Mouse (Mus musculus) stomach, embryonic 15.5 days (tissue): ENCODE results near the gene Susd4. TPM values are rescaled to one million over a fixed set of nuclear protein-coding genes. Genes with fewer than 3 reads are reported as not detected.

Source experiments
- ATAC-seq: fragments of 200-750 bp; cut with Nextera tagmentation; 2 replicates; pipeline ENCODE4 v1.8.0; 2017; ENCODE audit warnings: low read depth, moderate number of reproducible peaks, moderate TSS enrichment; ENCODE audit not compliant: insufficient read depth, low FRiP score
- H3K27ac ChIP-seq: fragments of 300-500 bp; sonication (generic); 2 replicates; pipeline ENCODE4 v1.5.1; 2015; ENCODE audit warnings: mild to moderate bottlenecking, inconsistent platforms
- H3K27me3 ChIP-seq: fragments of 300-500 bp; sonication (generic); replicated peaks from 2 replicates; pipeline ENCODE4 v1.6.1; 2015; ENCODE audit warnings: inconsistent platforms
- H3K36me3 ChIP-seq: fragments of 300-500 bp; sonication (generic); 2 replicates; pipeline ENCODE4 v1.6.1; 2015; ENCODE audit warnings: inconsistent platforms
- H3K4me1 ChIP-seq: fragments of 300-500 bp; sonication (generic); 2 replicates; pipeline ENCODE4 v1.6.1; 2015; ENCODE audit warnings: inconsistent platforms
- H3K4me2 ChIP-seq: fragments of 300-500 bp; sonication (generic); 2 replicates; pipeline ENCODE4 v1.6.1; 2015; ENCODE audit warnings: mild to moderate bottlenecking, inconsistent platforms
- H3K4me3 ChIP-seq: fragments of 300-500 bp; sonication (generic); replicated peaks from 2 replicates; pipeline ENCODE4 v1.5.1; 2015; ENCODE audit warnings: inconsistent platforms
- H3K9ac ChIP-seq: fragments of 300-500 bp; sonication (generic); 2 replicates; pipeline ENCODE4 v1.6.1; 2015; ENCODE audit warnings: inconsistent platforms
- H3K9me3 ChIP-seq: fragments of 300-500 bp; sonication (generic); 2 replicates; pipeline ENCODE4 v1.6.1; 2016; ENCODE audit warnings: inconsistent platforms
- WGBS: fragments of 180-500 bp; shearing (Covaris S2); methylation state at CpG from one replicate; pipeline ENCODE4 v1.1.7; 2015; 5-methylcytosine and 5-hydroxymethylcytosine counted together
- polyA plus RNA-seq: library from polyadenylated mRNA; unstranded; fragments of >200 nt; fragmentation: Nextera tagmentation; extraction: Ambion mirVana; gene quantifications from 2 replicates; pipeline ENCODE4 v1.2.1, GENCODE M21; 2015

The Susd4 gene
- polyA plus RNA-seq, 1 experiment from 2014 or later = 17.8 TPM

DNA sequence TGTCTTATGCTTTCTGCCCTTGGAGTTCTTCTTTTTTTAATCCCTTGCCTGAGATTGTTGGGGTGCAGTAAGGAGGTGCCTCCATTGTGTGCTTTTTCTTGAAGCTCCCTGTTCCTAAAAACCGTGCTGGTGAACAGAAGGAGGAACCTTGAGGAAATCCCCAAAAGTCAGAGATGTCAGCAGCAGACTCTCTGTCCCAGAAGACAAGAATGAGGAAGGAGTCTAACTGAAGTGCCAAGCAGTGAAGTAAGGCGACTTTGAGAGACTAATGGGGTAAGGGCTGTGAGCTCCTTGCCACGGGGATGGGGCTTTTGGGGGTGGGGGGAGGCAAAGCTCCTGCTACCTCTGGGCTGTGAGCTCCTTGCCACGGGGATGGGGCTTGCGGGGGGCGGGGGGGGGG lies 171.8 kb downstream of the Susd4 start:
- ATAC-seq = no peak
- no peaks in the 10 kb centered on the region for H3K27me3 ChIP-seq

DNA sequence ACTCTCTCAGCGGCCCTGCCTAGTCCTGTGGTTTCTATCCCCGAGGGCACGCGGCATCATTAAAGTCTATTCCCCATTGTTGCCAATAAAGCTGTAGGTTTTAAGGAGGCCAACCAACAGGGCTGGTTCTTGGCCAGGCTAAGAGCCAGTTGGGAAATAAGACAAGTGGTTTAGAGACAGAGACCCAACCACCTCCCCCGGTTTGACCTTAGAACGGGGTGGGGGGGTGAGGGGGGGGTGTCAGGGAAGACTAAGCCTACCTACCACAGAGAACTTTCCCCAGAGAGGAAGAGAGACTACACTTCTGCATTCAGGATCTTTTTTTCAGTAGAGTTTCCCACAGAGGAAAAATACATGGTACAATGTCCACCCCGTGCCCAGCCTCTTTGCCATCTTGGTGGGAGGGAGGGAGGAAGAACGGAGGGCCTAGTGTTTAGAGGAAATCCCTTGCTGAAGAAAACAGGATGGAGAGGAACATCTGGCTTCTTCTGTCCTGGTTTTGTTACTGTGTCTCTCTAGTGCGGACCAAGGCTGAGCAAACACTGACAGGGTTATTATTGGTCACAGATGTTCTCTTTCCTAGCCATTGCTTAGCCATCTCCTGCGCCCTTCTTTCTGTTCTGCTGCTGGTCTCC lies 173.9 kb downstream of the Susd4 start:
- H3K27me3 ChIP-seq = no peaks in the 10 kb centered on the region
- 67% methylated on average over 10 of the region's 10 CpGs for WGBS
- no peak overlapping the region for H3K9ac ChIP-seq
- H3K9me3 ChIP-seq = no peaks in the 10 kb centered on the region
- ATAC-seq = no peak
- H3K36me3 ChIP-seq = no peaks in the 10 kb centered on the region
- H3K4me1 ChIP-seq = no peaks in the 10 kb centered on the region
- H3K4me3 ChIP-seq = no peak overlapping the region
- H3K4me2 ChIP-seq = no peak overlapping the region
- no peak overlapping the region for H3K27ac ChIP-seq

More for the DNA sequence above, 171.8 kb downstream of the Susd4 start:
- Histone ChIP-seq H3K27ac (no peak overlapping the region), H3K4me3 (no peak overlapping the region), H3K9ac (no peak overlapping the region), H3K4me2 (no peak overlapping the region), H3K4me1 (no peaks in the 10 kb centered on the region), H3K36me3 (no peaks in the 10 kb centered on the region), H3K9me3 (no peaks in the 10 kb centered on the region)
- 42% methylated on average over 6 of the region's 6 CpGs for WGBS

DNA sequence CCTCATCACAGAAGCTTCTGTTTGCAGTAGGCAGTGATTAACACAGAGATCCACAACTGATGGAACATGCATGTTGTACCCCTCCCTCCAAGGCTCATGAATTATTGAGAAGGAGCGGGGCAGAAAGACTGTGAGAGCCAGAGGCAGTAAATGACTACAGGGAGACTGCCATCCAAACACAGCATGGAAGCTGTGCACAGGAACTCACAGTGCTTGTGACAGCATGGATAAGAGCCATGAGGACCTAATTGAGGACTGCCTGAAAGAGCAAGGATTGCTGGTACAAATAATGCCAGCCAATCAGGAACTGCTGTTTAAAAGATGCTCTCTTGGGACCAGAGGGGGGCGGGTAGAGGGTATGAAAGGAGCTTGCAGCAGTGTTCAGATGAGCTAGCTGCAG lies 178.3 kb downstream of the Susd4 start:
- H3K4me3 ChIP-seq = no peak overlapping the region
- 89% methylated on average over 2 of the region's 2 CpGs for WGBS
- no peaks in the 10 kb centered on the region for H3K27me3 ChIP-seq
- H3K27ac ChIP-seq = no peak overlapping the region
- no peaks in the 10 kb centered on the region for H3K4me1 ChIP-seq
- H3K4me2 ChIP-seq = no peak overlapping the region
- ATAC-seq = no peak
- no peaks in the 10 kb centered on the region for H3K36me3 ChIP-seq
- no peak overlapping the region for H3K9ac ChIP-seq
- no peaks in the 10 kb centered on the region for H3K9me3 ChIP-seq

DNA sequence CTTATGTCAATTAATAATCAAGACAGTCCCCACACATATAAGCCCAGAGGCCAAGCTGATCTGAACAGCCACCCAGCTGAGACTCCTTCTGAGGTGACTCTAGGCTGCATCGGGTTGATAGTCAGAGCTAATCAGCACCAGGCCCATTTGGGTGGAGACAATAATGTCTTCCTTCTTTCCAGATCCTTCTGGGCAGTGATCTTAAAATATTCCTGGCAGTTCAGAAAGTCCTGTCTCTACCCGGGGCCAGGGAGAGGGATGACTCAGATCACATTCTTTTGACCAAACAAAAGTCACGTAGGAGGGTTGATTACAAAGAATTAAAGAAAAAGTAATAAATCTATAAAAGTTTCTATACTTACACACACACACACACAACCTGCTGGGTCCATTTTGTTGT lies 180.3 kb downstream of the Susd4 start:
- H3K4me1 ChIP-seq = no peaks in the 10 kb centered on the region
- WGBS = 74% methylated on average over 3 of the region's 3 CpGs
- no peaks in the 10 kb centered on the region for H3K27me3 ChIP-seq
- H3K36me3 ChIP-seq = no peaks in the 10 kb centered on the region
- no peak overlapping the region for H3K4me2 ChIP-seq
- no peak overlapping the region for H3K27ac ChIP-seq
- no peak overlapping the region for H3K4me3 ChIP-seq
- no peaks in the 10 kb centered on the region for H3K9me3 ChIP-seq
- no peak for ATAC-seq
- no peak overlapping the region for H3K9ac ChIP-seq

DNA sequence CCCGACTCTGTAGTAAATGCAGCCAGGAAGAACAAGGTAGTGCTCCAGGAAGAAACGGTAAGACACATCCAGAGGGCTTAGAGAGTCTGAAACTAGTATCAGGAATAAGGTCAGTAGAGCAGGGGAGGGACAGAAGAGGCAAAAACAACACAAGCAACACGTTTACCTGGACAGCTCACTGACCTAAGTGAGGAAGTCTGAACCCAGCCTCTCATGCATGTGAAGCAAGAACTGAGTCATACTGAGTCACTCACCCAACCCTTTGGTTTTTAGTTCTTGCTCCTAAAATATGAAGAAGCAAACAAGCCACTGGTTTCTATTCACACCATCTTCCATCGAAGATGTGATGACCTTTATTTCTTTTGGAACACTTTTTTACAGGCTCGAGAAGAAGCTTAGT lies 181.0 kb downstream of the Susd4 start:
- Histone ChIP-seq H3K9ac (no peak overlapping the region), H3K9me3 (no peaks in the 10 kb centered on the region), H3K4me3 (no peak overlapping the region), H3K36me3 (no peaks in the 10 kb centered on the region), H3K27ac (no peak overlapping the region; the same call in 1 of the 2 replicates), H3K27me3 (no peaks in the 10 kb centered on the region), H3K4me2 (no peak overlapping the region), H3K4me1 (no peaks in the 10 kb centered on the region)
- no peak for ATAC-seq
- 70% methylated on average over 5 of the region's 5 CpGs for WGBS

DNA sequence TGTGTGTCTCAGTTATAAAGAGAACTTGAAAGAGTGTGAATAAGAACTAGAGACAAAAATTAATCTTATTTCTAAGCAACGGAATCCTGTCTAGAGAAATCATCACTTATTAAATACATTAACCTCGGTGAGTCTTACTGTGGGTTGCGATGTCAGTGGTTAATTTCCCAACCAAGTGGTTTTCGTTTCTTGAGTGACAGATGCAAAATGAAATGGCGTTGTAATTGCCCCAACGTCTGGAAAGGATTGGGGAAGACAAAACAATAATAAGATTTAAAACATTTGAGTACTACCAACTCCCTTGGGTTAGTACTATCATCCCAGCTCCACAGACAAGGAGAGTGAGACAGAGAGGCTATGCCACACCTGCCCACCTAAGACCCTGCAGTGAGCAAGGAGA lies 181.9 kb downstream of the Susd4 start:
- no peak for ATAC-seq
- Histone ChIP-seq H3K27me3 (no peaks in the 10 kb centered on the region), H3K4me1 (no peaks in the 10 kb centered on the region), H3K4me2 (no peak overlapping the region), H3K36me3 (no peaks in the 10 kb centered on the region), H3K4me3 (no peak overlapping the region), H3K9me3 (no peaks in the 10 kb centered on the region), H3K27ac (no peak overlapping the region), H3K9ac (no peak overlapping the region)
- 68% methylated on average over 6 of the region's 6 CpGs for WGBS

Other genes starting within 250 kb of the Susd4 start
- gene Capn2, start 246.3 kb upstream of the Susd4 start, polyA plus RNA-seq = 107 and 108 TPM in 2 replicates
- gene Capn8, start 198.9 kb upstream of the Susd4 start, polyA plus RNA-seq = 2.2 and 2.4 TPM in 2 replicates
- gene Ccdc185, start 14.7 kb upstream of the Susd4 start, polyA plus RNA-seq = not detected in 2 replicates
- gene Tlr5, start 190.9 kb downstream of the Susd4 start, polyA plus RNA-seq = 2.1 and 2.5 TPM in 2 replicates